Mouse (Mus musculus) ES-Bruce4 (cell line): ENCODE data around the gene Lbp.

Experiments
- EP300 ChIP-seq: IDR thresholded peaks from 2 replicates; pipeline ENCODE4 v1.6.1; 2011; ENCODE audit warnings: low read depth, low read length; ENCODE audit not compliant: insufficient read depth
- POLR2A ChIP-seq: IDR thresholded peaks from one replicate; pipeline ENCODE4 v1.8.1; 2011; ENCODE audit warnings: low read length; ENCODE audit not compliant: insufficient read depth

- no peak for TF ChIP-seq POLR2A
- TF ChIP-seq EP300: no peak
Measured at GRCm38 (mm10) chr2:158352801-158353520, 46.7 kb downstream of the Lbp start.
